ENCODE assay signal across 8 mouse cellular contexts in genomic region chr3:145651029-145651977, GRCm38 (mm10). TPM values are rescaled to one million over a fixed set of nuclear protein-coding genes. Genes with fewer than 3 reads are reported as not detected.
DNase-seq lines count a peak whose midpoint lies in the region; ATAC-seq and TF ChIP-seq lines count a peak whose summit lies in the region.

No protein-coding gene starts in this region.

- H3K4me3 ChIP-seq in intestine, postnatal 0 days (ENCODE audit: low read depth, low read length), result peak overlapping the region; percentile 69; the same call in 1 of the 2 replicates

- 41% methylated on average over 19 of the region's 19 CpGs for whole genome bisulfite sequencing in intestine, postnatal 0 days

- TF ChIP-seq CTCF in intestine, postnatal 0 days (IDR thresholded peaks at IDR 0.05; ENCODE audit: low read depth), result no peak; the same call in 1 of the 2 replicates

- 0 out of 2 replicates have a peak overlapping the region, but pooled peaks have one; percentile 17 for H3K9ac ChIP-seq in intestine, postnatal 0 days (ENCODE audit: low read depth, low read length)

- peaks cover 8% of the 10 kb centered on the region; the same call in 1 of the 2 replicates for H3K36me3 ChIP-seq in intestine, postnatal 0 days (ENCODE audit: control insufficient read depth, insufficient read depth)

- intact Hi-C loops in gastrocnemius, postnatal 14 days (cut with DNase I; ENCODE audit: low total_unique reads), result no loop called here

- DNase-seq in 3134 (ENCODE audit: extremely low read depth, insufficient read length, low spot score) (peak; percentile 74), WW6 (ENCODE audit: low read depth, low spot score) (peak; percentile 67)
- DNase-seq in gastrocnemius, postnatal 14 days, result peak; percentile 10
- DNase-seq in lung, postnatal 36 days, result peak; percentile 67
- DNase-seq in cerebellum, adult 9-10 months, result no peak
- no peak for DNase-seq in right cerebral cortex, postnatal 25 days
- DNase-seq in thymus, postnatal 14 days, result no peak

- peak overlapping the region; percentile 90 for H3K4me2 ChIP-seq in intestine, postnatal 0 days (replicated peaks; ENCODE audit: low read depth)

- no peak for ATAC-seq in intestine, postnatal 0 days

- no peaks in the 10 kb centered on the region; the same call in 1 of the 2 replicates for H3K4me1 ChIP-seq in intestine, postnatal 0 days (replicated peaks; ENCODE audit: control insufficient read depth, insufficient read depth, low read length)

- no peaks in the 10 kb centered on the region for H3K9me3 ChIP-seq in intestine, postnatal 0 days (ENCODE audit: control insufficient read depth)

- no peaks in the 10 kb centered on the region for H3K27me3 ChIP-seq in intestine, postnatal 0 days (replicated peaks; ENCODE audit: control insufficient read depth, insufficient read depth, low read length)

- H3K27ac ChIP-seq in intestine, postnatal 0 days (ENCODE audit: low read depth, low read length), result peak overlapping the region; percentile 81

RNA-seq across cellular contexts. Expression of gene Ccn1, which starts 1.5 kb away (rescaled TPM):
- 10 to 100 TPM; 20.4 to 28.2 TPM for total RNA-seq in gastrocnemius, postnatal 14 days (2021)
- polyA plus RNA-seq in intestine, postnatal 0 days (2015; fragmentation: Nextera tagmentation; extraction: Ambion mirVana), result 33.1 and 37.0 TPM in 2 replicates

Comparison
In these comparisons a context has a peak if more than half of its experiments do, and no peak if none do; other contexts are left out.
1. DNase-seq: peak in 3134 (single experiment), WW6 (single experiment), gastrocnemius, postnatal 14 days (single experiment) and lung, postnatal 36 days (single experiment); none in cerebellum, adult 9-10 months (single experiment), right cerebral cortex, postnatal 25 days (single experiment) and thymus, postnatal 14 days (single experiment).